Mouse (Mus musculus) bone marrow macrophage, adult 2 months (primary cell): ENCODE data around the gene Rnf31. TPM values are rescaled to one million over a fixed set of nuclear protein-coding genes. Genes with fewer than 3 reads are reported as not detected.

Experiments used
- H3K27ac ChIP-seq: 2 replicates; pipeline ENCODE4 v1.5.1; 2012; ENCODE audit warnings: low read depth, low read length; ENCODE audit not compliant: insufficient read depth
- H3K4me1 ChIP-seq: 2 replicates; pipeline ENCODE4 v1.6.1; 2012; ENCODE audit warnings: low read length; ENCODE audit not compliant: control insufficient read depth, insufficient read depth
- H3K4me3 ChIP-seq: 2 replicates; pipeline ENCODE4 v1.5.1; 2012; ENCODE audit warnings: mild to moderate bottlenecking, low read length, moderate library complexity; ENCODE audit not compliant: insufficient read depth
- CTCF ChIP-seq: IDR thresholded peaks from 2 replicates; pipeline ENCODE4 v1.5.1; 2012; ENCODE audit warnings: low read depth, mild to moderate bottlenecking, low read length, moderate library complexity
- POLR2A ChIP-seq: IDR thresholded peaks from 2 replicates; pipeline ENCODE4 v1.6.1; 2012; ENCODE audit warnings: mild to moderate bottlenecking, low read depth, low read length, borderline replicate concordance
- polyA plus RNA-seq: library from polyadenylated mRNA; stranded (reverse); fragments of >200 nt; gene quantifications from 2 replicates; pipeline ENCODE4 v1.2.4, GENCODE M21; 2012; ENCODE audit not compliant: missing spikeins, insufficient read depth, insufficient read length

The Rnf31 gene
- polyA plus RNA-seq, 1 experiment: 38.5 TPM

DNA sequence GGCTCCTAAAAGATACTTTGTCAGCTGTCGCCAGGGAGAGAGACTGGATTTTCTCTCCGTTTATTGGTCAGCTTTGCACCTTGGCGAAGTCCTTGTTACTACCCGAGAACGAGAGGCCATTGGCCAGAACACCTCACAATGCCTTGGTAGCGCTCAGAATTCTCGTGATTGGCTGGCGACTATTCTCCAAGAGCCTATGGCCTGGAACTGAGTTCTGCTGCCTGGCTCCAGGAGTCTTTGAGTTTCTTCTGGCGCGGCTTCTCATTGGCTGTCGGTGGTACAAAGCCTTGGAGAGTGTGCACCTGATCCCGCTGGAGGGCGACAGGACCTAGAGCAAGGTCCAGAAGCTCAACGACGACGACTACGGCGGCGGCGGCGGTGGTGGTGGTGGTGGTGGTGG is 26.3 kb downstream of the Rnf31 start, which contains the start of gene Rec8:
Gene Rec8 (plus strand): TSS at position 216 of the 400 bp plus-strand sequence.
- no peaks in the 10 kb centered on the region for H3K4me1 ChIP-seq

DNA sequence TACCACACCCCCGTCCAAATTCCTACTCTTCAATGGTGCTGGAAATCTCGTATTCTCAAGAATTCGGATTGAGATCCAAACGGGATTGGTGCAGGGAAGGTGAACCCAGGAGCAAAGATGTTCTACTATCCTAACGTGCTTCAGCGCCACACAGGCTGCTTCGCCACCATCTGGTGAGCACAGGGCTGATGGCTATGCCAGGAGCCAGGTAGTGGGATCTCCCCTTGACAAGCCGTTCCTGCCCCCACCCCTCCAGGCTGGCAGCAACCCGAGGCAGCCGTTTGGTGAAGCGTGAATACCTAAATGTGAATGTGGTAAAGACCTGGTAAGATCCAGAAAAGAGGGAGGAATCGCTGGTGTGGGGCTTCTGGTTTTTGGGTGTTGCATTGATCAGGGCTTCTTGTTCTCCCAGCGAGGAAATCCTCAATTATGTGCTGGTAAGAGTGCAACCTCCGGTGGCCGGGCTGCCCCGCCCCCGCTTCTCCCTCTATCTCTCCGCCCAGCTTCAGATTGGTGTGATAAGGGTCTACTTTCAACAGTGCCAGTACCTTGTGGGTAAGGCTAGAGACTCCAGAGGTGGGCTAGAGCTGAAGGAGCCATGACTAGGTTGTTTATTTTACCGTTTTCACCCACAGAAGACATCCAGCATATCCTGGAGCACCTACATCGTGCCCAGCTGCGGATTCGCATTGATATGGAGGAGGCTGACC is 27.1 kb downstream of the Rnf31 start:
- Histone ChIP-seq H3K4me3 (no peak overlapping the region), H3K27ac (no peak overlapping the region), H3K4me1 (no peaks in the 10 kb centered on the region)
- TF ChIP-seq CTCF: no peak
- TF ChIP-seq POLR2A: no peak

More for the DNA sequence above, 26.3 kb downstream of the Rnf31 start, which contains the start of gene Rec8:
- no peak within 1 kb of the TSS for H3K27ac ChIP-seq
- TF ChIP-seq CTCF: no peak
- no peak for TF ChIP-seq POLR2A
- no peak within 1 kb of the TSS for H3K4me3 ChIP-seq

DNA sequence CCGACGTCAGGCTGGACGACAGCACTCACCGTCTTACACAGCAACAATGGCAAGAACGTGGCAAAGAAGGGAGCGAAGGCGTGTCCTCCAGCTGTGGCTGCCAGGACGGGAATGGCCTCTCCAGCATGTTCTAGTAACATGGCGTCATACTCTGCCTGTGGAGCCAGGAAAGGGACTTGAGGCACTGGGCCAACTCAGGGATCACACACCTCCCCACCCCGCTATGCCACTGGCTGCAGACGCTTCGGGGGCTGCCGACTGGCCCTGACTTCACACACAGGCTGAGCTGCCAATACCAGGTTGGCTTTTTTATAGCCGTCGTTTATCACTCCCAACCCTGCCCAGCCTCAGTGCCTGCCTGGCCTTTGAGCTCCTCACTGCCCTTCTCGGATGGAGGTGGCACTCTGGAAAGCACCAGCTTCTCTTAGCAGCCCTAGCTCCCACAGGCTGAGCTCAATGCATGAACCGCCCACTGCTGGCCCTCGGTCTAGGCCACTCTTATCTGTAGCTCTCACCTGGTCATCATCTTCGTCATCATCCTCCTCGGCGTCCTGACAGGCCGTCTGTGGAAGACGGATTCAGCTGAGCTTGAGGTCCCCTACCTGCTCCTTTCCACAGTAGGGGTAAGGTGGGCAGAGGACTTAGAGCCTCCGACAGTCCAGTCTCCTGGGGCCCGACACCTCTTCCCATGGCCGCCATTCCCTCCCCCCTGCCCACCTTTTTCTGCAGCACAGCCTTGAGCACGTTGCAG is 36.7 kb downstream of the Rnf31 start:
- Histone ChIP-seq H3K4me3 (no peak overlapping the region), H3K4me1 (no peaks in the 10 kb centered on the region), H3K27ac (no peak overlapping the region)
- no peak for TF ChIP-seq CTCF
- no peak for TF ChIP-seq POLR2A

DNA sequence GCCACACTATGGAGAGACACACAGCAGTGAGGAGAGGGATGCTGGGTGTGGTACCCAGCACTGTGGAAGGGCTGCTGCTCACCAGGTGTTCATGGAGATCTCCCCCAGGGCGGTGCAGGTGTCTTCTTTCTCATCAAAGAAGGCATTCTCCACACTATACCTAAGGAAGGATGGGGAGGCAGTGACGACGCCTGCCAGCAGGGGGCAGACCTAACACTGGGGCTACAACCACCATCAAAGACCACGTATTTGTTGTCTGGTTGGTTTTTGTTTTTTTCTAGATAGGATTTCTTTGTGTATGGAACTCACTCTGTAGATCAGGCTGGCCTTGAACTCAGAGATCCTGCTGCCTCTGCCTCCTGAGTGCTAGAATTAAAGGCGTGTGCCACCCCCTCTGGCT is 37.8 kb downstream of the Rnf31 start:
- H3K27ac ChIP-seq: no peak overlapping the region
- no peak overlapping the region for H3K4me3 ChIP-seq
- TF ChIP-seq CTCF (peak; percentile 70), POLR2A (no peak)
- H3K4me1 ChIP-seq: no peaks in the 10 kb centered on the region

DNA sequence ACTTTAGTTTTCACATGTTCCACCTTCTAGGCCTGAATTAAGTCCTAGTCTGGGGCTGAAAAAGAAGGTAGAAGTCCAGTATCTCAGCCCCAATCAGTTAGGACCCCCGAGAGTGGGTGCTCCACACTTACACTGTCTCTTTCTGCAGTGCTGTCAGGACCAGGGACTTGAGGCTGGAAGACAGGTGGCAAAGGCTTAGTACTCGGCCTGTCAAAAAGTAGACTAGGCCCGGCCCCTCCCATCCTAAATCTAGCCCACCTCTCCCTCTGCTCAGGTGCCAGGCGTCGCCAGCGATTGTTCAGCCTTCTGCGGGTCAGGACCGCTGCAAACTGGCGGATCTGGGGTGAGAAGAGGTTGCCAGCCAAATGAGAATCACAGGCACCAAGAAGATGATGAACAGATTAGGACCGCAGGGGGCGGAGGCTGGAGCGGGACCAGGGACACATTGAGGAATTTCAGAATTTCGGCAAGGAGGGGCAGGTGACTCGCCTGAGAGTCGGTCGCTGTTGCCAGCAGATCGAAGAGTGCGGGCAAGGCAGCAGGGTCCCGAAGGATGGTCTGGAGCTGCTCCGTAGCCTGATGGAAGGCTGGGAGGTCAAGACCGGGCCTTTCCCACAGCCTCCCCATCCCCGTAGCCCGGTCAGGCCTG is 43.5 kb downstream of the Rnf31 start:
- Histone ChIP-seq H3K27ac (peak overlapping the region; percentile 24; the same call in 1 of the 2 replicates), H3K4me3 (peak overlapping the region; percentile 83), H3K4me1 (peaks cover 5% of the 10 kb centered on the region; the same call in 1 of the 2 replicates)
- TF ChIP-seq CTCF (no peak; the same call in 1 of the 2 replicates), POLR2A (no peak)

DNA sequence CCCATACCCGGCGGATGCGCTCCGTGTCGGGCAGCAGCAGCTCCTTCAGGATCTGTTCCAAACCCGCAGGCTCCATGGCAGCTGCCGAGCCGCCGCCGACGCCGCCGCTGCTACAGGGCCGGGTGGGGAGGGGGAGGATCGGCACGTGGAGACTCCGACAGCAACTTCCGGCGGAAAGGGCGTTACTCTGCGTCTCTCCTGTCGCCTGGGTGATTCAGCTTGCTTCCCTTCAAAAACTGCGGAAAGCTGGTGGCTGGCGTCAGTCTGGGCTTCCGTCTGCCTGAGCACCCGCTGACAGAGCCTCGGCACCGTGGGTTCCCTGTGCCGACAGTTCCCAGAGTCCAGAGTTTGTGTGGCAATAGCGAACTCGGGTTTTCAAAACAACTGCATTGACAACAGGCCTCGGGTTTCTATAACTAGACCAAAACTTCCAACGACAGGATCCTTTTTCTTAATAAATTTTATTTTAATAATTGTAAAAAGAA is 44.1 kb downstream of the Rnf31 start, which contains the start of gene Ipo4:
Gene Ipo4 (minus strand): TSS at position 435 of the 485 bp plus-strand sequence.
- Histone ChIP-seq H3K27ac (peak within 1 kb of the TSS; percentile 24; the same call in 1 of the 2 replicates), H3K4me3 (peak within 1 kb of the TSS; percentile 83), H3K4me1 (peaks cover 5% of the 10 kb centered on the region; the same call in 1 of the 2 replicates)
- TF ChIP-seq CTCF (no peak), POLR2A (no peak)

DNA sequence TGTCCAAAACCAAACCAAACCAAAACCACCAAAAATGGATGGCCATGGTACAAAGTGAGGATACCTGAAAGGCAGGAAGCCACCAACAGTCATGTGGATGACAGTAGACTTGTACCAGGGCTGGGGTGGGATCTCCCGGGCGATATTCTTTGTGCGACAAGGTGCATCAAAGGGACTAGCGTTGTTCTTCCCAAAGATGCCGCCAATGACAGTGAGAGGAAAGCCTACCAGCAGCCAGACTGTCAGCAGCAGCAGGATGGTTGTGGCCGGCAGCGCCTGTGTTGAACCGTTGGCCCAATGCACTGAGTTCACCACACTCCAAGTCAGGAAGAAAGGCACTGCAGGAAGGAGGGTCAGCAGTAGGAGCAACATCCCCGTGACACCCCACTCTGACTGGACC is 46.3 kb downstream of the Rnf31 start, which contains the start of gene Gm49378:
Gene Gm49378 (minus strand): TSS at position 101 of the 400 bp plus-strand sequence.
- H3K4me3 ChIP-seq: no peak within 1 kb of the TSS
- no peak within 1 kb of the TSS for H3K27ac ChIP-seq
- peaks cover 8% of the 10 kb centered on the region for H3K4me1 ChIP-seq
- no peak for TF ChIP-seq CTCF
- TF ChIP-seq POLR2A: no peak

DNA sequence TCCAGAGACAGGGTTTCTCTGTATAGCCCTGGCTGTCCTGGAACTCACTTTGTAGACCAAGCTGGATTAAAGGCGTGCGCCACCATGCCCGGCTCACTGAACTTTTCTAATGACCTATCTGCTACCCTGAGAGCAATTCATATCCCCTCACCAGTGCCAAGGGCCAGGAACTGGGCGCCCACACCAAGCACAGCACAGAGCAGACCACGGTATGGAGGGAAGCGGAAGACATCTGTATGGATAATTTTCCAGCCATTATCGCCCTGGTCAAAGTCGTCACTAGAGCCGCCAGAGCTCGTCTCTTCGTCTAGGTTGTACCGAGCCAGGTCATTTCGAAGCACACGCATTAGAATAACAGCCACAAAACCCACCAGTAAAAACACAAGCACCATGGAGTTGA is 49.3 kb downstream of the Rnf31 start:
- H3K4me1 ChIP-seq: peaks cover 13% of the 10 kb centered on the region
- TF ChIP-seq CTCF: no peak
- TF ChIP-seq POLR2A: no peak

DNA sequence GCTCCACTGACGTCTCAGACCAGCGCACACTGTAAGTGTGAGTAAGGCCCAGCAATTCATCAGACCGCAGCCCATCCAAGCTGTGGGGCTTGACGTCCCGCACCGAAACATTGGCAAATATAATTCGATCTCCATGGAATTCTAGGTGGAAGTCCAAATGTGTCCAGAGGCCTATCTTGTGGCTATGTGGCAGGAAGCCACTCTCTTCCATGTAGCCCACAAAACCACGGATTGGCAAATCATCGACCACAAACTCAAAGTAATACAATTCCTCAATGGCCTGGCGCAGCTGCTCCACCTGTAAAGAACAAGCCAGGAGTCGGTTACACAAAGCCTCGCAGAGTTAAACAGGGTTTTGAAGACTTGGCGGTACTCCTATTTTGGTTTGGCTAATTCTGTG is 49.8 kb downstream of the Rnf31 start:
- no peak for TF ChIP-seq POLR2A
- no peak for TF ChIP-seq CTCF
- no peak overlapping the region for H3K4me3 ChIP-seq
- H3K27ac ChIP-seq: no peak overlapping the region
- H3K4me1 ChIP-seq: peaks cover 13% of the 10 kb centered on the region

More for the DNA sequence above, 49.3 kb downstream of the Rnf31 start:
- no peak overlapping the region for H3K27ac ChIP-seq
- H3K4me3 ChIP-seq: no peak overlapping the region
